Mouse (Mus musculus) lung, postnatal 0 days (tissue): ENCODE measurements at regions not wholly inside any gene's neighbourhood (a gene's known extent, or its start where the extent isn't known, plus 50 kb on each side); places are given as distances from the start of the nearest gene placed in this dataset.

Experiments used
- CTCF ChIP-seq: IDR thresholded peaks from 2 replicates; pipeline ENCODE4 v1.5.1; 2016; ENCODE audit warnings: antibody characterized with exemption, mild to moderate bottlenecking
- EP300 ChIP-seq: IDR thresholded peaks from 2 replicates; pipeline ENCODE4 v1.6.1; 2016; ENCODE audit warnings: antibody characterized with exemption, mild to moderate bottlenecking, control low read depth

GRCm38 (mm10) chr1:179861776-179862175 lies 58.3 kb upstream of the Ahctf1 start:
- no peak for TF ChIP-seq CTCF
- no peak for TF ChIP-seq EP300
